Mouse (Mus musculus) brain, embryonic 14.5 days (tissue): ENCODE measurements at regions not wholly inside any gene's neighbourhood (a gene's known extent, or its start where the extent isn't known, plus 50 kb on each side); places are given as distances from the start of the nearest gene placed in this dataset.

Experiments used
- CTCF ChIP-seq: fragments of 200-500 bp; IDR thresholded peaks from 2 replicates; pipeline ENCODE4 v1.5.1; 2012; ENCODE audit warnings: inconsistent platforms, mild to moderate bottlenecking, moderate library complexity, borderline replicate concordance; ENCODE audit not compliant: insufficient read depth, insufficient read length; ENCODE audit errors: extremely low read depth
- POLR2A ChIP-seq: fragments of 200-500 bp; IDR thresholded peaks from 2 replicates; pipeline ENCODE4 v1.6.1; 2012; ENCODE audit warnings: mild to moderate bottlenecking, inconsistent platforms, borderline replicate concordance; ENCODE audit not compliant: poor library complexity, insufficient read depth, insufficient read length, severe bottlenecking; ENCODE audit errors: extremely low read depth

DNA sequence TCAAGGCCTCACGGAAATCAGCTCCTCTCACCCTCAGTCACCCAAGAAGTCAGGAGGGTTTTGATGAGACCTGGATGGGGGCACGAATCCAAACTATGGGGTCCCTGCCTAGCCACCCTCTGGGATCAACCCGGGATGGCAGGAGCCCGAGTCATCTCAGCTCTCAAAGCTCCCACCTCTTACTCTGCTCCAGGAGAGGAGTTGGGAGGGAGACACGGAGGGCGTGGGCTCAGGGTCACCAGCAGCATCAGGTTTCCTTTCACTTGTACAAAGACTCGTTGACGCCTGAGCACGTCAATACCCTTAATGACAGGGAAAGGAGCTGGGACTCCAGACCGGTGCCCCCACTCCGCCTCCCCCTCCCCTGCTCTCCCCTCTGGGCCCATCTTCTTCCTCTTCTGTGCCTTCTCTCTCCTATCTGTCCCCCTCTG, 60.8 kb upstream of the Casz1 start:
- TF ChIP-seq CTCF (no peak), POLR2A (no peak)
